Mouse (Mus musculus): ENCODE results near the gene Wdr66. TPM values are rescaled to one million over a fixed set of nuclear protein-coding genes. Genes with fewer than 3 reads are reported as not detected.

The Wdr66 gene
- polyA plus RNA-seq, 1 experiment = not detected

GRCm38 (mm10) chr5:123236426-123236825 lies 15.5 kb upstream of the Wdr66 start:
- TF ChIP-seq CTCF (IDR thresholded peaks at IDR 0.05; ENCODE audit: low read depth, low read length) = no peak
- no peak for TF ChIP-seq POLR2A (IDR thresholded peaks at IDR 0.05; ENCODE audit: insufficient read depth, low read length)
- TF ChIP-seq EP300 (IDR thresholded peaks at IDR 0.05; ENCODE audit: insufficient read depth, low read depth, low read length) = no peak
- H3K4me3 ChIP-seq (ENCODE audit: low read depth, low read length) = no peak overlapping the region
- H3K27me3 ChIP-seq (ENCODE audit: control insufficient read depth, insufficient read depth, low read length, poor library complexity, severe bottlenecking) = no peaks in the 10 kb centered on the region
- H3K4me1 ChIP-seq (ENCODE audit: control insufficient read depth, insufficient read depth, low read length) = no peaks in the 10 kb centered on the region
- H3K27ac ChIP-seq (ENCODE audit: insufficient read depth, low read length) = no peak overlapping the region
- no peaks in the 10 kb centered on the region for H3K9me3 ChIP-seq (replicated peaks; ENCODE audit: control insufficient read depth, insufficient read depth, low read length, poor library complexity, severe bottlenecking)
- H3K36me3 ChIP-seq (ENCODE audit: control insufficient read depth, insufficient read depth, low read length, poor library complexity, severe bottlenecking) = no peaks in the 10 kb centered on the region; the same call in 1 of the 2 replicates
- H3K9ac ChIP-seq (ENCODE audit: low read depth, poor library complexity, severe bottlenecking) = no peak overlapping the region

- TF ChIP-seq CTCF (IDR thresholded peaks at IDR 0.05; ENCODE audit: low read depth, low read length) = no peak
- no peak for TF ChIP-seq EP300 (IDR thresholded peaks at IDR 0.05; ENCODE audit: insufficient read depth, low read depth, low read length)
- no peak for TF ChIP-seq POLR2A (IDR thresholded peaks at IDR 0.05; ENCODE audit: insufficient read depth, low read length)
- H3K4me3 ChIP-seq (ENCODE audit: low read depth, low read length) = no peak overlapping the region
- no peaks in the 10 kb centered on the region; the same call in 1 of the 2 replicates for H3K36me3 ChIP-seq (ENCODE audit: control insufficient read depth, insufficient read depth, low read length, poor library complexity, severe bottlenecking)
- no peaks in the 10 kb centered on the region for H3K9me3 ChIP-seq (replicated peaks; ENCODE audit: control insufficient read depth, insufficient read depth, low read length, poor library complexity, severe bottlenecking)
- no peak overlapping the region for H3K27ac ChIP-seq (ENCODE audit: insufficient read depth, low read length)
- no peaks in the 10 kb centered on the region for H3K4me1 ChIP-seq (ENCODE audit: control insufficient read depth, insufficient read depth, low read length)
- no peaks in the 10 kb centered on the region for H3K27me3 ChIP-seq (ENCODE audit: control insufficient read depth, insufficient read depth, low read length, poor library complexity, severe bottlenecking)
- no peak overlapping the region for H3K9ac ChIP-seq (ENCODE audit: low read depth, poor library complexity, severe bottlenecking)
These were observed 12.4 kb upstream of the Wdr66 start for GRCm38 (mm10) chr5:123239501-123239900.

GRCm38 (mm10) chr5:123245518-123245917 lies 6.4 kb upstream of the Wdr66 start:
- TF ChIP-seq POLR2A (IDR thresholded peaks at IDR 0.05; ENCODE audit: insufficient read depth, low read length) = no peak
- TF ChIP-seq CTCF (IDR thresholded peaks at IDR 0.05; ENCODE audit: low read depth, low read length) = peak; percentile 94
- no peak for TF ChIP-seq EP300 (IDR thresholded peaks at IDR 0.05; ENCODE audit: insufficient read depth, low read depth, low read length)
- no peak overlapping the region for H3K4me3 ChIP-seq (ENCODE audit: low read depth, low read length)
- no peak overlapping the region for H3K9ac ChIP-seq (ENCODE audit: low read depth, poor library complexity, severe bottlenecking)
- no peaks in the 10 kb centered on the region for H3K4me1 ChIP-seq (ENCODE audit: control insufficient read depth, insufficient read depth, low read length)
- H3K9me3 ChIP-seq (replicated peaks; ENCODE audit: control insufficient read depth, insufficient read depth, low read length, poor library complexity, severe bottlenecking) = no peaks in the 10 kb centered on the region
- H3K27me3 ChIP-seq (ENCODE audit: control insufficient read depth, insufficient read depth, low read length, poor library complexity, severe bottlenecking) = no peaks in the 10 kb centered on the region
- H3K36me3 ChIP-seq (ENCODE audit: control insufficient read depth, insufficient read depth, low read length, poor library complexity, severe bottlenecking) = no peaks in the 10 kb centered on the region; the same call in 1 of the 2 replicates
- H3K27ac ChIP-seq (ENCODE audit: insufficient read depth, low read length) = no peak overlapping the region

- H3K9me3 ChIP-seq (replicated peaks; ENCODE audit: control insufficient read depth, insufficient read depth, low read length, poor library complexity, severe bottlenecking) = no peaks in the 10 kb centered on the region
- H3K36me3 ChIP-seq (ENCODE audit: control insufficient read depth, insufficient read depth, low read length, poor library complexity, severe bottlenecking) = no peaks in the 10 kb centered on the region
- H3K27me3 ChIP-seq (ENCODE audit: control insufficient read depth, insufficient read depth, low read length, poor library complexity, severe bottlenecking) = no peaks in the 10 kb centered on the region
- H3K27ac ChIP-seq (ENCODE audit: insufficient read depth, low read length) = no peak overlapping the region
- H3K4me1 ChIP-seq (ENCODE audit: control insufficient read depth, insufficient read depth, low read length) = no peaks in the 10 kb centered on the region
- H3K4me3 ChIP-seq (ENCODE audit: low read depth, low read length) = no peak overlapping the region
- H3K9ac ChIP-seq (ENCODE audit: low read depth, poor library complexity, severe bottlenecking) = no peak overlapping the region
- no peak for TF ChIP-seq EP300 (IDR thresholded peaks at IDR 0.05; ENCODE audit: insufficient read depth, low read depth, low read length)
- no peak for TF ChIP-seq CTCF (IDR thresholded peaks at IDR 0.05; ENCODE audit: low read depth, low read length)
- TF ChIP-seq POLR2A (IDR thresholded peaks at IDR 0.05; ENCODE audit: insufficient read depth, low read length) = no peak
These were observed 512 bp upstream of the Wdr66 start for GRCm38 (mm10) chr5:123251390-123251789.

GRCm38 (mm10) chr5:123256841-123257755 lies 5.2 kb downstream of the Wdr66 start:
- no peak for TF ChIP-seq POLR2A (IDR thresholded peaks at IDR 0.05; ENCODE audit: insufficient read depth, low read length)
- TF ChIP-seq CTCF (IDR thresholded peaks at IDR 0.05; ENCODE audit: low read depth, low read length) = no peak
- no peak for TF ChIP-seq EP300 (IDR thresholded peaks at IDR 0.05; ENCODE audit: insufficient read depth, low read depth, low read length)
- no peak overlapping the region for H3K4me3 ChIP-seq (ENCODE audit: low read depth, low read length)
- H3K27ac ChIP-seq (ENCODE audit: insufficient read depth, low read length) = no peak overlapping the region
- no peaks in the 10 kb centered on the region for H3K4me1 ChIP-seq (ENCODE audit: control insufficient read depth, insufficient read depth, low read length)
- H3K36me3 ChIP-seq (ENCODE audit: control insufficient read depth, insufficient read depth, low read length, poor library complexity, severe bottlenecking) = no peaks in the 10 kb centered on the region
- no peaks in the 10 kb centered on the region for H3K9me3 ChIP-seq (replicated peaks; ENCODE audit: control insufficient read depth, insufficient read depth, low read length, poor library complexity, severe bottlenecking)
- H3K9ac ChIP-seq (ENCODE audit: low read depth, poor library complexity, severe bottlenecking) = no peak overlapping the region
- no peaks in the 10 kb centered on the region for H3K27me3 ChIP-seq (ENCODE audit: control insufficient read depth, insufficient read depth, low read length, poor library complexity, severe bottlenecking)

GRCm38 (mm10) chr5:123258990-123259389 lies 7.1 kb downstream of the Wdr66 start:
- Histone ChIP-seq H3K9ac (ENCODE audit: low read depth, poor library complexity, severe bottlenecking) (no peak overlapping the region), H3K27ac (ENCODE audit: insufficient read depth, low read length) (no peak overlapping the region), H3K9me3 (replicated peaks; ENCODE audit: control insufficient read depth, insufficient read depth, low read length, poor library complexity, severe bottlenecking) (no peaks in the 10 kb centered on the region), H3K4me1 (ENCODE audit: control insufficient read depth, insufficient read depth, low read length) (no peaks in the 10 kb centered on the region), H3K4me3 (ENCODE audit: low read depth, low read length) (no peak overlapping the region), H3K36me3 (ENCODE audit: control insufficient read depth, insufficient read depth, low read length, poor library complexity, severe bottlenecking) (no peaks in the 10 kb centered on the region), H3K27me3 (ENCODE audit: control insufficient read depth, insufficient read depth, low read length, poor library complexity, severe bottlenecking) (no peaks in the 10 kb centered on the region)
- TF ChIP-seq POLR2A (IDR thresholded peaks at IDR 0.05; ENCODE audit: insufficient read depth, low read length) (no peak), EP300 (IDR thresholded peaks at IDR 0.05; ENCODE audit: insufficient read depth, low read depth, low read length) (no peak), CTCF (IDR thresholded peaks at IDR 0.05; ENCODE audit: low read depth, low read length) (peak; percentile 67)
